Mouse (Mus musculus): ENCODE measurements at regions not wholly inside any gene's neighbourhood (a gene's known extent, or its start where the extent isn't known, plus 50 kb on each side); places are given as distances from the start of the nearest gene placed in this dataset.

DNA sequence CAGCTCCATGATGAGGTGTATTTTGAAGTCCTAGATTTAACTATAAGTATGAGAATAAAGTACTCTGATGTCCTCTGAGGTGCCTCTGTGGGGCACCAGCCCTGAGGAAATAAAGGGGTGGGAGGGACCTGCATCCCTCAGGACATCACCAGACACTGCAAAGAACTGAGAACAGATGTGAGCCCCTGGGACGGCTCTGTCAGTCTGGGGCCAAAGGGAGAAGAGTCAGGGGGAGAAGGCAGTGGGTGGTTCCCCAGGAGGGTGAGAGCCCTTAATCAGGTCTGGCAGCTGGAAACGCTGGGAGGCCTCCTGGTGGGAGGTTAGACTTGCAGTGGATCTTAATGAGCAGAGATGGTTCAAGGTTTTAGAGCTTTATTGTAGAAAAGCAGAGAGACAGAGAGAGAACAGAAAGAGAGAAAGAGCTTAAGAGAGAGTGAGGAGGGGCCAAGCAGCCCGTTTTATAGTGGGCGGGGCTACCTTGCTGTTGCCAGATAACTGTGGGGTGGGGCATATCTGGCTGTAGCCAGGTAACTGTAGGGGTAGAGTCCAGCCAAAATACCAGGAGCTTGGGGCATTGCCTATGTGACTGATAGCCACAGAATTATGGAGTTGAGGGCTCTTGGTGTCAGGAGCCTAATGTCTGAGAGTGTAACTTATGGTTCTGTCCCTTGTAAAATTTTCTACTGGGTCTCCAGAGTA, 97.3 kb upstream of the Tmtc4 start:
- DNase-seq (ENCODE audit: low read depth, low spot score), result no peak

DNA sequence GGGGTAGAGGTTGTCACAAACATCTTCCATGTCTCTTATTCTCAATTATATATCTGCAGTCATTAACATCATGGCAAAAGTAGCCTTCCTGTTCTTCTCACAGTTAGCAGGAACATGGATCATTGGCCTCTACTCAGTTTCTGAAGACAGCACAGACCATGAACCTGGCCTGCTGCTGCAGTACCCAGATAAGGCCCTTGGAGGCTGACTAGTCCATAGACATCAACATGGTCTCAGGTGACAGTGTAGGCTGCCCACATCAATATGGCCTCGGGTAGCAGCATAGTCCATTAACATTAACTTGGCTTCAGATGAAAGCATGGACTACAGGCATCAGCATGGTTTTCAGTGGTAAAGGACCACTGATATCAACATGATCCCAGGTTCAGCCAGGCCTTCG, 95.9 kb upstream of the Tmtc4 start:
- DNase-seq (ENCODE audit: low read depth, low spot score), result peak; percentile 3

DNA sequence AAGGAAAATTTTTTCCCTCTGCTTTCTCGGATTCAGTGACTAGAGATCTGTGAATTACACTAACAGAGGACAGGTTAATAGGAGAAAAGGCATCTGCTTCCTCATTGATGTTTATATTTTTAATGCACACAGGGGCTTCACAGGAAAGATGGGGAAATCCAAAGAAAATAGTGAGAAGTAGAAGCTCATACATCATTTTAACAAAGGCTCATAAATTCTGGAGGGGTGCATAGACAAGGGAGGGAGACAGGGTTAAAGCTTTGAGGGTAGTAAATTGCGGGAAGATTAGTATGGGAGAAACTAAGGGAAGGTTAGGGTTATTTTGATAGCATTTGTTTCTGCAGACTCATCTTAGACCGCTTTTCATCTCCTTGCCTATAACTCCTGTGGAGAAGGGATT, 95.0 kb upstream of the Tmtc4 start:
- DNase-seq (ENCODE audit: low read depth, low spot score), result no peak

DNA sequence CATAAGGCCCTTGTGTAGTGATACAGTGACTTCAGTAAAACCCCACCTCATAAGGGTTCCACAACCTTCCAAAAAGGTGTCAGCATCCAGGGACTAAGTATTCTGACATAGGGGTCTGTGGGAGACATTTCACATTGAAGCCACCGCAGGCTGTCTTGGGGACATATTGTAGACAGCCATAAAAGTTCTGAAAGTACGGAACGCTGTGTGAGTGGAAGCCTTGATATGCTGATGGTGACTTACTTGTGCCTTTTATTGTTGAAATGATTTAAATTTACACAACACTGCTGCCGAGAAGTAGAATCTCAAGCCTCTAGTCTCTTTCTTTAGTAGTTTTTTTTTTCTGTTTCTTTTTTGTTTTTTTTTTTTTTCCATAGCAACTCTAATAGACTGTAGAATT, 82.5 kb upstream of the Tmtc4 start:
- DNase-seq (ENCODE audit: low read depth, low spot score), result peak; percentile 50

DNA sequence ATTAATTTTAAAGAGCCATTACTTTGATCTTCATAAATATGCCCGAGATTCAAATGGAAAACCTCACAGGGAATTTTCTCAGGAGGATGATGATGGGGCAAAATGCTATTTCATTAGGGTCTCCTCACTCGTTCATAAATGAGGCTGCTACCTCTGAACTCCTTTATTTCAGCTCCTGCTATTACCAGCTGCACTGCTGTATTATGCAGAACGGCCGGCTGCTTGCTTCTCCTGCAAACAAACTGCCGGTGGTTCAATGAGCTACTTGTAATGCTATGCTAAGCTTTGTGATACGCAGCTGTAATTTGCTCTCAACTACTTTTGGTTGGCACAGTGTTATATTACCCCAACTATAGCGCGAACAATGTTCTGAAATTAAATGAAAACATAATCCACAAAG, 81.7 kb upstream of the Tmtc4 start:
- DNase-seq (ENCODE audit: low read depth, low spot score), result no peak

DNA sequence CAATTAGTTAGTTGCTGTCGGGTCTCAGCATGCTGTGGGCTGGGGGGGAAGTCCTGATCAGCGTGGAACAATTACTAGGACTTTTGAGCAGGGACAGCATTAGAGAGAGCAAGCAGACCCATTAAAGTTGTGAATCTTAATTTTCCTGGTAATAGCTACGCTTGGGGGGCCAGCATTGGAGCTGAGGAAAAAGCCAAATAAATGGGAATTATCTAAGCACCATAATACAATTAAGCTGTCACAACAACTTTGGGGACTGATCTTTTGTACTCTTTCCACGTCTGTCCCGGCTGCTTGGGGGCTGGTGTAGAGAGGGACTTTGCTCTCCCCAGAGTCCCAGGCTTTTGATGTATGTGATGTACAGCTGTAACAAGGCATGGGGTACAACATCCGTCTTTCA, 81.3 kb upstream of the Tmtc4 start:
- DNase-seq (ENCODE audit: low read depth, low spot score), result no peak

DNA sequence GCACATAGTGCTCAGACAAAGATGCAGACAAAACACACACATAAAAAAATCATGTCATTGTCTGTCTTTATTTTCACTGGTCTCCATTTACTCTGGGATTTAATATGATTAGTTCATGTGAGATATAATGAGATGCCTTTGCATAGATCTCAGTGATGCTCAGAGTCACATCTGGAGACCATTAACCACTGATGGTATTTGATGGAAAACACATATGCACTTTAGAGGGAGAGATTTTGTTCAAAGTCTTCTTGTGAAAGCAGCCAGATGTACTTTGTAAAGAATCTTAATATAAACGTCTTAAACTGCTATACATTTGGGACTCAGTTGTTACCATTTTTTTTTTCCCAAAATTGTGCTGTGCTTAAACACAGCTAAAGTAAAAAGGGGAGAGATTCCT, 79.1 kb upstream of the Tmtc4 start:
- DNase-seq (ENCODE audit: low read depth, low spot score), result no peak

DNA sequence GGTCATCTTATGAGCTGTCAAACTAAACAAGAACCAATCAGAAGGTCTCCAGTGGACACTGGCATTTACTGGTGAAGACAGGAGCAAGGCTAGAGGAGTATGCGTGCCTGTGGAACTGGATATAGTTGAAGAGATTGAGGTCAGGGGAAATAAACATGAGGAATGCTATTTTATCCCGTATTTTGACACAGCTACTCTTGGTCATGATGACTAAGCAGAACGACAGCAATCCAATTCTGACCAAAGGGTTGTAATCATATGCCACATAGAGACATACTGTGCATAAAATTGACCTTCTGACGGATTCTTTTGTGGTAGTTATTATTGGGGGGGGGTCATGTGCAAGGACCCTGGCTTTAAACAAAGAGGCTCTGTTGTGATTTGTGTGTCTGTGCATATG, 73.1 kb upstream of the Tmtc4 start:
- no peak for DNase-seq (ENCODE audit: low read depth, low spot score)

DNA sequence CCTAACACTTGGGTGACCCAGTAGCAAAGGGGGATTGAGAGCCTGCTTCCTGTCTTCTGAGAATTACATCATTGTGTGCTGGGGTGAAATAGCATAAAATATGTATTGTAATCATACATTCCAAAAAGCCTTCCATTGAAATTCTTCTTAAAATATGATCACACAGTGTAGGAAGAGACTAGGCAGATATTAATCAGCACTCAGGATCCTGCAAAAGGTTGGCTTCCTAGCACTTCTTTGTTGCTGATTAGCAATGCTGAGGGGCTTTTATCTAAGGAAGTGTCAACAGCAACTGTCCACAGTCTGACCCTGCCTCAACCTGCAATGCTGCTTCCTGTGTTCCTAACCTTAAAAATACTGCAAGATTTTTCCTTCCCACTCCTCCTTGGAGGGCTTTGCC, 64.6 kb upstream of the Tmtc4 start:
- DNase-seq (ENCODE audit: low read depth, low spot score), result no peak

DNA sequence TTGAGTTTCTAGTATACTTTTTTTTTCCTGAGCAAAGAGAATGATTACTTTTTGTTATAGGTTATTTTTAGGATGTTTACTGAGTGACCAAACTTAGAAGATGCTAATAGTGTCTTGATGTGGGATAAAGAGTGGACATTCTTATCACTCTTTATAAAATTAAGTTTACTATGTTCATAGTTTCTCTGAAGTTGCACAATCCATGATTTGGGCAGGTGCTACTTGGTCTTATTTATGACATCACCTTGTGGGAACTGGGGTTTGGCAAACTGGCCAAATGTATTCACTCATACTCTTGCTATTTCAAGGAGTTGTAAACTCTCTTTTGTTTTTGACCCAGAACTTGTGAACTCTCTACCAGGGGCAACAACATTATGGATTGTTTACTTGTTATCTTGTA, 56.2 kb upstream of the Tmtc4 start:
- DNase-seq (ENCODE audit: low read depth, low spot score), result no peak

DNA sequence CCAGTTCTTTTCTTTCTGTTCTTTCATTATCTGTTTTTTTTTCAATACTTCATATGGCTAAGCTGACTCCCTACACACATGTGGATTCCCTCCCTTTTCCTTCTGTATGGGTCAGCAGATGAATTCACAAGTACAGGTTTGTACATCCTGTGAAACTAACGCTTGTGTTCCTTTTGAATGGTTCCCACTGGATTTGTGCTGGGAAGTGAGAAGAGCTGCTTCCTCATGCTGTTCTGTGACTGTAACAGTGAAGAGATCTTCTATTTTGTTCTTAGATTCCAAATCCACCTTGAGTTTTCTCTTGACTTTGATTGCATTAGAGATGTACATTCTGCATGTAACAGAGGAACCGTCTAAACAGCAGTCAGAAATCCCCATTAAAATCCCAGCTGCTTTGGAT, 53.6 kb upstream of the Tmtc4 start:
- DNase-seq (ENCODE audit: low read depth, low spot score), result no peak

All from ES-CJ7 (cell line).